Mouse (Mus musculus) intestine, embryonic 16.5 days (tissue): ENCODE results near the gene Ctla4. TPM values are rescaled to one million over a fixed set of nuclear protein-coding genes. Genes with fewer than 3 reads are reported as not detected.

Experiments used
- ATAC-seq: fragments of 200-750 bp; cut with Nextera tagmentation; 2 replicates; pipeline ENCODE4 v1.8.0; 2017; ENCODE audit warnings: moderate TSS enrichment, moderate library complexity
- H3K27ac ChIP-seq: fragments of 300-500 bp; sonication (generic); 2 replicates; pipeline ENCODE4 v1.5.1; 2014; ENCODE audit warnings: mild to moderate bottlenecking, low read length
- H3K27me3 ChIP-seq: fragments of 300-500 bp; sonication (generic); replicated peaks from 2 replicates; pipeline ENCODE4 v1.6.1; 2014; ENCODE audit warnings: low read length, control low read depth, mixed read lengths; ENCODE audit not compliant: control insufficient read depth, insufficient read depth
- H3K36me3 ChIP-seq: fragments of 300-500 bp; sonication (generic); 2 replicates; pipeline ENCODE4 v1.6.1; 2014; ENCODE audit warnings: low read length, control low read depth; ENCODE audit not compliant: control insufficient read depth, insufficient read depth
- H3K4me1 ChIP-seq: fragments of 300-500 bp; sonication (generic); 2 replicates; pipeline ENCODE4 v1.6.1; 2014; ENCODE audit warnings: low read length, control low read depth, mixed read lengths; ENCODE audit not compliant: control insufficient read depth, insufficient read depth
- H3K4me2 ChIP-seq: fragments of 300-500 bp; sonication (generic); 2 replicates; pipeline ENCODE4 v1.6.1; 2014; ENCODE audit warnings: low read depth, low read length, control low read depth
- H3K4me3 ChIP-seq: fragments of 300-500 bp; sonication (generic); 2 replicates; pipeline ENCODE4 v1.5.1; 2014; ENCODE audit warnings: mild to moderate bottlenecking, low read length
- H3K9ac ChIP-seq: fragments of 300-500 bp; sonication (generic); 2 replicates; pipeline ENCODE4 v1.6.1; 2014; ENCODE audit warnings: low read depth, low read length
- H3K9me3 ChIP-seq: fragments of 300-500 bp; sonication (generic); 2 replicates; pipeline ENCODE4 v1.6.1; 2016; ENCODE audit warnings: low read length, control low read depth; ENCODE audit not compliant: control insufficient read depth
- WGBS: fragments of 180-500 bp; shearing (Covaris S2); extraction: QIAGEN DNeasy Blood & Tissue Kit; methylation state at CpG from one replicate; pipeline ENCODE4 v1.1.7; 2014; 5-methylcytosine and 5-hydroxymethylcytosine counted together
- polyA plus RNA-seq: library from polyadenylated mRNA; unstranded; fragments of >200 nt; fragmentation: Nextera tagmentation; extraction: Ambion mirVana; gene quantifications from 2 replicates; pipeline ENCODE4 v1.2.1, GENCODE M21; 2015

Ctla4 gene
- polyA plus RNA-seq, 1 experiment from 2014 or later, result not detected

GRCm38 (mm10) chr1:60953686-60954085, 66.9 kb downstream of the Ctla4 start:
- no peak for ATAC-seq
- no peaks in the 10 kb centered on the region for H3K9me3 ChIP-seq
- H3K36me3 ChIP-seq, result no peaks in the 10 kb centered on the region
- H3K4me3 ChIP-seq, result no peak overlapping the region
- WGBS, result 90% methylated on average over 7 of the region's 7 CpGs
- no peak overlapping the region for H3K9ac ChIP-seq
- no peaks in the 10 kb centered on the region for H3K27me3 ChIP-seq
- no peak overlapping the region for H3K4me2 ChIP-seq
- H3K27ac ChIP-seq, result no peak overlapping the region
- peaks cover 3% of the 10 kb centered on the region; the same call in 1 of the 2 replicates for H3K4me1 ChIP-seq

GRCm38 (mm10) chr1:60954759-60955158, 68.0 kb downstream of the Ctla4 start:
- Histone ChIP-seq H3K4me1 (peaks cover 3% of the 10 kb centered on the region; the same call in 1 of the 2 replicates), H3K9ac (no peak overlapping the region), H3K4me3 (no peak overlapping the region), H3K9me3 (no peaks in the 10 kb centered on the region), H3K27ac (no peak overlapping the region), H3K36me3 (no peaks in the 10 kb centered on the region), H3K27me3 (no peaks in the 10 kb centered on the region), H3K4me2 (no peak overlapping the region)
- WGBS, result 66% methylated on average over 2 of the region's 2 CpGs
- 0 out of 2 replicates have a peak, but pooled peaks have one; percentile 21 for ATAC-seq

- 92% methylated on average over 3 of the region's 3 CpGs for WGBS
- no peak overlapping the region for H3K4me2 ChIP-seq
- H3K9me3 ChIP-seq, result no peaks in the 10 kb centered on the region
- H3K4me3 ChIP-seq, result no peak overlapping the region
- no peaks in the 10 kb centered on the region for H3K36me3 ChIP-seq
- no peak overlapping the region for H3K27ac ChIP-seq
- no peaks in the 10 kb centered on the region for H3K27me3 ChIP-seq
- H3K9ac ChIP-seq, result no peak overlapping the region
- ATAC-seq, result no peak
- peaks cover 3% of the 10 kb centered on the region; the same call in 1 of the 2 replicates for H3K4me1 ChIP-seq
Observed at GRCm38 (mm10) chr1:60955186-60955585, 68.4 kb downstream of the Ctla4 start.

- Histone ChIP-seq H3K36me3 (no peaks in the 10 kb centered on the region), H3K4me2 (no peak overlapping the region), H3K9ac (no peak overlapping the region), H3K27ac (no peak overlapping the region), H3K4me1 (peaks cover 3% of the 10 kb centered on the region; the same call in 1 of the 2 replicates), H3K9me3 (no peaks in the 10 kb centered on the region), H3K4me3 (no peak overlapping the region), H3K27me3 (no peaks in the 10 kb centered on the region)
- WGBS, result 81% methylated on average over 6 of the region's 6 CpGs
- ATAC-seq, result no peak
Observed at GRCm38 (mm10) chr1:60956196-60956595, 69.4 kb downstream of the Ctla4 start.

GRCm38 (mm10) chr1:60958287-60958686, 71.5 kb downstream of the Ctla4 start:
- no peak overlapping the region for H3K27ac ChIP-seq
- no peak overlapping the region for H3K4me2 ChIP-seq
- no peaks in the 10 kb centered on the region for H3K36me3 ChIP-seq
- H3K4me1 ChIP-seq, result no peaks in the 10 kb centered on the region
- H3K9ac ChIP-seq, result no peak overlapping the region
- 83% methylated on average over 1 of the region's 1 CpGs for WGBS
- no peak for ATAC-seq
- no peak overlapping the region for H3K4me3 ChIP-seq
- H3K27me3 ChIP-seq, result no peaks in the 10 kb centered on the region
- no peaks in the 10 kb centered on the region for H3K9me3 ChIP-seq

GRCm38 (mm10) chr1:60959246-60959645, 72.4 kb downstream of the Ctla4 start:
- H3K9ac ChIP-seq, result no peak overlapping the region
- H3K9me3 ChIP-seq, result no peaks in the 10 kb centered on the region
- no peak overlapping the region for H3K4me3 ChIP-seq
- no peak overlapping the region for H3K27ac ChIP-seq
- H3K27me3 ChIP-seq, result no peaks in the 10 kb centered on the region
- 83% methylated on average over 4 of the region's 4 CpGs for WGBS
- H3K36me3 ChIP-seq, result no peaks in the 10 kb centered on the region
- ATAC-seq, result no peak
- no peaks in the 10 kb centered on the region for H3K4me1 ChIP-seq
- no peak overlapping the region for H3K4me2 ChIP-seq

- H3K9me3 ChIP-seq, result no peaks in the 10 kb centered on the region
- H3K27me3 ChIP-seq, result no peaks in the 10 kb centered on the region
- H3K36me3 ChIP-seq, result no peaks in the 10 kb centered on the region
- H3K4me1 ChIP-seq, result no peaks in the 10 kb centered on the region
- no peak overlapping the region for H3K27ac ChIP-seq
- no peak overlapping the region for H3K4me2 ChIP-seq
- no peak overlapping the region for H3K4me3 ChIP-seq
- 64% methylated on average over 11 of the region's 11 CpGs for WGBS
- H3K9ac ChIP-seq, result no peak overlapping the region
- ATAC-seq, result peak; percentile 53; the same call in 1 of the 2 replicates
Observed at GRCm38 (mm10) chr1:60960451-60960850, 73.7 kb downstream of the Ctla4 start.

- Histone ChIP-seq H3K4me2 (no peak overlapping the region), H3K36me3 (no peaks in the 10 kb centered on the region)
Observed at GRCm38 (mm10) chr1:60961080-60961479, 74.3 kb downstream of the Ctla4 start.

GRCm38 (mm10) chr1:60962095-60962494, 75.3 kb downstream of the Ctla4 start:
- Histone ChIP-seq H3K27ac (no peak overlapping the region), H3K27me3 (no peaks in the 10 kb centered on the region), H3K9ac (no peak overlapping the region), H3K4me3 (no peak overlapping the region), H3K4me2 (no peak overlapping the region), H3K36me3 (no peaks in the 10 kb centered on the region), H3K4me1 (no peaks in the 10 kb centered on the region), H3K9me3 (no peaks in the 10 kb centered on the region)
- 90% methylated on average over 4 of the region's 4 CpGs for WGBS
- ATAC-seq, result no peak

More at GRCm38 (mm10) chr1:60961080-60961479, 74.3 kb downstream of the Ctla4 start:
- H3K9me3 ChIP-seq, result no peaks in the 10 kb centered on the region
- H3K9ac ChIP-seq, result no peak overlapping the region
- peak; percentile 59; the same call in 1 of the 2 replicates for ATAC-seq
- no peak overlapping the region for H3K27ac ChIP-seq
- H3K4me1 ChIP-seq, result no peaks in the 10 kb centered on the region
- H3K27me3 ChIP-seq, result no peaks in the 10 kb centered on the region
- no peak overlapping the region for H3K4me3 ChIP-seq
- 20% methylated on average over 4 of the region's 4 CpGs for WGBS
